Mouse (Mus musculus) urinary bladder, postnatal 4 days (tissue): ENCODE measurements around the gene Gm20834.
"Not testable (repeated sequence)": the region's sequence is repeated elsewhere in the genome, so short reads cannot be mapped to it uniquely, and the experiment has no call there.

Experiments used
- DNase-seq, 2 experiments: peaks; one replicate each; pipeline ENCODE4 v3.0.0; 2021 to 2022; ENCODE audit warnings: low spot score in 2 of 2

Gm20834 gene

DNA sequence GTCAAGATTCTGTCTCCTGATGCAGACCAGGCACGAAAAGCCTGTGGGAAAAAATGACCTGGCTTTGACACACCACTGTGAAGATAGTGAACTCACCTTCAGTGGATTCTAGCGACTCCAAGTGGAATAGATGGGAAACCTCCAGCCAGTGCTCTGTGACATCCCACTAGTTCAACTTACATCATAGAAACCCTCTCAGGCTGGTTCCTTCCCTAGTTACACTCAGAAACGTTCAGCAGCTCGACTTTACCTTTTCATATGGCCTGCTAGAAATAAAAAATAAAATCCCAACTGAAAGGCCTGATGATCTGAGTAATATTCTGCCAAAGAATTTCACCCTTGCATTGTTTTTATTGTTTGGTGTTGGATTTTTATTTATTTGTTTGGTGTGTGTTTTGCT is at the start of gene Gm20834:
TSS of gene Gm20834 (minus strand) at position 101 of the 400 bp plus-strand sequence.
- not testable (repeated sequence) for DNase-seq
